Mouse (Mus musculus) ES-Bruce4 (cell line): ENCODE measurements around the gene Ing4.

ENCODE experiments used
- CTCF ChIP-seq: IDR thresholded peaks from one replicate; pipeline ENCODE4 v1.8.1; 2011; ENCODE audit warnings: low read depth, low read length
- EP300 ChIP-seq: IDR thresholded peaks from 2 replicates; pipeline ENCODE4 v1.6.1; 2011; ENCODE audit warnings: low read depth, low read length; ENCODE audit not compliant: insufficient read depth
- POLR2A ChIP-seq: IDR thresholded peaks from one replicate; pipeline ENCODE4 v1.8.1; 2011; ENCODE audit warnings: low read length; ENCODE audit not compliant: insufficient read depth

DNA sequence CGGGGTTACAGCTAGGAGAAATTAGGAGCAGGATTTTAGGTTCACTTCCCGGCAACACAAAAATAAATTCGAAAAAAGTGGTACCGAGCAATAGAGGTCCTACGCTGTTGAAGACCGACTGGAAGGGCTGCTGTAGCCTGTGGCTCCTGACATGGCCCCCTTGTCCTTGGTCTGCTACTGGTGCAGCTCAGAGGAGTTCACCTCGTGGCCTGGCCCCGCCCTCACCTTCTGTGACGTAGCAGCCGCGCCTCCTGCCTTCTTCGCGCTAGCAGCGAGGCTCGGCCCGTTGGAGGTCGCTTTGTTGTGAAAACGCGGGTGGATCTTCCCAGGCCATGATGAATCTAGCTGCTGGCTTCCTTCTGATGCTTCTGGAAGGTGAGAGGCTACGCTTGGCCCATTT is 10.1 kb downstream of the Ing4 start, which contains the start of gene Acrbp:
- TF ChIP-seq CTCF (no peak), EP300 (0 out of 2 replicates have a peak, but pooled peaks have one; percentile 27), POLR2A (peak; percentile 10)
